18 mouse cellular contexts compared by ENCODE assay signal in the genomic region with DNA sequence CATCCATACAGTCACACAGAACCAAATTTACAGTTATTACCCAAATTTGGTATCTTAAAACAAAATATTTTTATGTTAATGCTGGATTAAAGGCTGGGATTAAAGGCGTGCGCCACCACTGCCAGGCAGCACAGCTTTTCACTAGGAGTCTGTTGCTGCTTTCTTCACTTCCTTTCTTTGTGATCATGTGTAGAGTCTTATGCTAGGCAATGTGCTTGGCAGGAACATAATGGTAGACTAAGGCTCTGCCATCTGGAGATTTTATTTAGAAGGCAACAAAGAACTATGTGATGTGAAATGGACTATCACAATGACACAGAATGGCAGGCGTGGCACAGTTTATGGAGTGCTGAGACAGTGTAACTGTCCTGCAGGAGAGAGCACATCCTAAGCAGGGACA.
"Had no signal": no experiment of that assay in that cellular context is flagged by ENCODE, and none has a peak within 500 bp of the region (broad histone marks: within the 10 kb centered on the region; RNA-seq: fewer than 3 reads in every experiment).

No protein-coding gene starts in this region.

- ATAC-seq: liver, postnatal 0 days; lung, postnatal 0 days had no signal

- H3K9me3 ChIP-seq: kidney, embryonic 15.5 days; limb, embryonic 12.5 days; limb, embryonic 15.5 days; midbrain, embryonic 10.5 days had no signal

- H3K4me3 ChIP-seq: kidney, embryonic 15.5 days; limb, embryonic 12.5 days; limb, embryonic 15.5 days; megakaryocyte, embryonic 14.5 days; midbrain, embryonic 10.5 days had no signal

- H3K27ac ChIP-seq: kidney, embryonic 15.5 days; limb, embryonic 12.5 days; limb, embryonic 15.5 days; liver, embryonic 14.5 days; macrophage; midbrain, embryonic 10.5 days had no signal

- H3K4me2 ChIP-seq: kidney, embryonic 15.5 days; limb, embryonic 12.5 days; limb, embryonic 15.5 days; liver, embryonic 11.5 days; lung, embryonic 14.5 days had no signal

- H3K36me3 ChIP-seq: kidney, embryonic 15.5 days; limb, embryonic 12.5 days; limb, embryonic 15.5 days; midbrain, embryonic 10.5 days had no signal

- H3K9ac ChIP-seq: kidney, embryonic 15.5 days; limb, embryonic 12.5 days; limb, embryonic 15.5 days; liver, embryonic 14.5 days; liver, postnatal 0 days; lung, embryonic 14.5 days had no signal

- H3K27me3 ChIP-seq: kidney, embryonic 15.5 days; limb, embryonic 12.5 days; limb, embryonic 15.5 days; megakaryocyte, embryonic 14.5 days had no signal

- H3K4me1 ChIP-seq: kidney, embryonic 15.5 days; limb, embryonic 12.5 days; limb, embryonic 15.5 days; megakaryocyte, embryonic 14.5 days; midbrain, embryonic 10.5 days had no signal

- DNase-seq: kidney, adult 8-10 months; kidney, postnatal 10 days; kidney, postnatal 36 days; left cerebral cortex, postnatal 4 days; liver, postnatal 0 days; lung, embryonic 14.5 days; midbrain, embryonic 14.5 days; thymus, adult 18-20 months; thymus, postnatal 36 days had no signal
